Mouse (Mus musculus) adrenal gland, adult (tissue): ENCODE results near the gene Snta1.
"Not testable (repeated sequence)": the region's sequence is repeated elsewhere in the genome, so short reads cannot be mapped to it uniquely, and the experiment has no call there.

ENCODE experiments used
- DNase-seq, 2 experiments: peaks; one replicate each; pipeline ENCODE4 v3.0.0; 2022 to 2023; ENCODE audit warnings: low spot score in 1 of 2; ENCODE audit not compliant: inconsistent age in 2 of 2

The Snta1 gene

GRCm38 (mm10) chr2:154373961-154374632 lies 33.8 kb downstream of the Snta1 start:
- peak; percentile 50 to 82 for DNase-seq

GRCm38 (mm10) chr2:154372842-154373500 lies 34.9 kb downstream of the Snta1 start, which contains the start of gene Cdk5rap1:
Gene Cdk5rap1 (minus strand): TSS chr2:154373010.
- DNase-seq, result peak in 1 of 2 experiments; percentile 39

DNA sequence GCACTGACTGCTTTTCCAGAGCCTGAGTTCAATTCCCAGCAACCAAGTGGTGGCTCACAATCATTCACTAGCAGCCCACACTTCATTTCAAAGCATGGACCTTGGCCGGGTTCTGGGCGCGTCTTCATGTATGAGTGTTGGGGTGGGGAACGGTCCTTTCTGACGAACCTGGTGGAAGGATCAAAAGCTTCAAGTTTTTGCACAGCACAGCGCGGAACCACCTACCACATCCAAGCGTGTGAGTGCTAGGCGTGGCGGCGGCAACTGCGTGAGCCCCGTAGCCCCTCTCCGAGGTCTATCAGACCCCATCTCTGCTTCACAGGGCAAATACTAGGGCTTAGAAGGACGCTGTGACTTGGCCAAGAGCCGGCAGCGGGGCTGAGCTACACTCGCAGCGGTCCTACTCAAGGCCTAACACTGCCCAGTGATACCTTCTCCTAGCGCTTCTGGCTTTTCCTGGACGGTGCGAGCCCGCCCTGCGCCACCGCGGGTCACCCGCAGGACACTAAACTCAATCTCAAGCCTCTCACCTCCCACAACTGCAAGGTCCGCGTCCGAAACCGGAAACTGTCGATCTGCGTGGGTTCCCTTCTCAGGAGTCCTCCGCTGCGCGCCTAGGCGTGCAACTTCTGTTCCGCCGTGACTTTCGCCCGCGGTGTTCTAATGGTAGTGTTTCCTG lies 35.6 kb downstream of the Snta1 start:
- peak; percentile 89 to 97 for DNase-seq

DNA sequence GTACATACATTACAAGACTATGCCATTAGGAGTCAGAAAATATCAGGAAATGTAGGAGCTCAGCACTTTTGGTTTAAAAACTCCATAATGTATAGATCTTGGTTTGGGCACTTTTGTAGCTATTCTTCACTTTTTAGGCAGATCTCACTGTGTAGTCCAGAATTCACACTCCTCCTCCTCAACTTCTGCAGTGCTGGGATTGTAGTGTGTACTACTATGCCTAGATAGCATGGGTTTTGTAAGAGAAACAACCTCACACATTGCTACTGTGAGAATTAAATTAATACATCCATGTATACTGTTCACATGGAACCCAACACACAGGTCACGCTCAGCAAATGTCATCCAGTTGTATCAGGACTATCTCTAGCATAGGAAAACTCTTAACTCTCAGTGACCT lies 40.4 kb downstream of the Snta1 start:
- no peak for DNase-seq

- not testable (repeated sequence) for DNase-seq
Observed at GRCm38 (mm10) chr2:154354000-154354425, 53.9 kb downstream of the Snta1 start.

GRCm38 (mm10) chr2:154348152-154348551 lies 59.7 kb downstream of the Snta1 start:
- no peak for DNase-seq

GRCm38 (mm10) chr2:154339356-154339755 lies 68.5 kb downstream of the Snta1 start:
- no peak for DNase-seq

- DNase-seq, result no peak
Observed at GRCm38 (mm10) chr2:154338161-154338560, 69.7 kb downstream of the Snta1 start.

DNA sequence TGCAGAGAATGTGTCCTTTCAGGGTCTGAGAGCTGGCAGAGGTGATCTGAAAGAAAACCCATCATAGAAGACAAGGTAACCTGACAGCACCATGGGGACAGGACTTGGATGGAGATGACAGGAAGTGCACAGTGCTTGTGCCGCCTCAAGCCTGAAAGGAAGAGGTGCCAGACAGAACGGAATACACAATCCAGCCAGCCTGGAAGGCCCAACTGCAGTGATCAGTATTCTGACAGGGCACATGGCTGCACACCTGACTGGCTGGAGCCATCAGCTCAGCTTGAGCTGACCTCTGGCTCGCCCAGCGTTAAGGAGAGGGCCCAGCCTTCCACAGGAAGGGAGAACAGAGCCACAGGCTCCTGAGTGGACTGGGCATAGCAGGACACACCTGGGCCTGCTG lies 72.3 kb downstream of the Snta1 start:
- DNase-seq, result no peak

- DNase-seq, result no peak
Observed at GRCm38 (mm10) chr2:154326852-154327251, 81.0 kb downstream of the Snta1 start.
